Mouse (Mus musculus): ENCODE results near the gene Chchd1. TPM values are rescaled to one million over a fixed set of nuclear protein-coding genes. Genes with fewer than 3 reads are reported as not detected.

Chchd1 gene
- polyA plus RNA-seq (2014; fragmentation: Nextera tagmentation; extraction: Ambion mirVana): 247 and 250 TPM in 2 replicates

DNA sequence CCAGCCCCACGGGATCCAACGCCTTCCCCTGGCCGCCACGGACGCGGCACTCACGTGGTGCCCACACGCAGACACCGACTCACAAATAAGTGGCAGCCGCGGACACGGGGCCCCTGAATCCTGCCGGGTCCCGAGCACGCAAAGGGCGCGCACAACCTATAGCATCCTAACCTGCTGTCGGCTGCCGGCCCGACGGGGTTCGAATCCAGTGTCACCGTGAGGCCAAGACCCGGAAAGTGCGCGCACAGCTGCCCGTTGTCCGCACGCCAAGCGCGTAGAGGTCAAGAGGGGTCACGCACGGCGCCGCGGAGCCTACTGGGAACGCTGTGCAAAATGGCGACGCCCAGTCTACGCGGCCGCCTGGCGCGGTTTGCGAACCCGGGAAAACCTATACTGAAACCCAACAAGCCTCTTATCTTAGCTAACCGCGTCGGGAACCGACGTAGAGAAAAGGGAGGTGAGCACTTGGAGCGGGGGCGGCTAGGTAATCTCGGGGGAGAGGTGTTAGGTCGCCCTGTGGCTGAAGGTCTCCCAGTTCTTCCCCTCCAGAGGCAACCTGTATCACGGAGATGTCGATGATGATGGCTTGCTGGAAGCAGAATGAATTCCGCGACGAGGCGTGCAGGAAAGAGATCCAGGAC, at the start of gene Chchd1:
Gene Chchd1 (plus strand): TSS at position 266 of the 641 bp plus-strand sequence.
- H3K9ac ChIP-seq (ENCODE audit: low read depth, low read length): peak within 1 kb of the TSS; percentile 95
- H3K27me3 ChIP-seq (replicated peaks; ENCODE audit: control insufficient read depth, insufficient read depth, low read length): no peaks in the 10 kb centered on the region
- peak within 1 kb of the TSS; percentile 93 for H3K27ac ChIP-seq (ENCODE audit: low read depth, low read length)
- WGBS: under 1% methylated on average over 61 of the region's 61 CpGs
- peak; percentile 94 for DNase-seq (ENCODE audit: low spot score)
- peak; percentile 85 for ATAC-seq (replicated peaks; ENCODE audit: low FRiP score)
- H3K9me3 ChIP-seq (ENCODE audit: control insufficient read depth, low read length): no peaks in the 10 kb centered on the region
- peaks cover 35% of the 10 kb centered on the region for H3K4me1 ChIP-seq (replicated peaks; ENCODE audit: control insufficient read depth, insufficient read depth, low read length)
- H3K36me3 ChIP-seq (ENCODE audit: control insufficient read depth, insufficient read depth, low read length): peaks cover 10% of the 10 kb centered on the region; the same call in 1 of the 2 replicates
- peak within 1 kb of the TSS; percentile 87 for H3K4me2 ChIP-seq
- peak within 1 kb of the TSS; percentile 94 for H3K4me3 ChIP-seq (ENCODE audit: low read depth, low read length)

DNA sequence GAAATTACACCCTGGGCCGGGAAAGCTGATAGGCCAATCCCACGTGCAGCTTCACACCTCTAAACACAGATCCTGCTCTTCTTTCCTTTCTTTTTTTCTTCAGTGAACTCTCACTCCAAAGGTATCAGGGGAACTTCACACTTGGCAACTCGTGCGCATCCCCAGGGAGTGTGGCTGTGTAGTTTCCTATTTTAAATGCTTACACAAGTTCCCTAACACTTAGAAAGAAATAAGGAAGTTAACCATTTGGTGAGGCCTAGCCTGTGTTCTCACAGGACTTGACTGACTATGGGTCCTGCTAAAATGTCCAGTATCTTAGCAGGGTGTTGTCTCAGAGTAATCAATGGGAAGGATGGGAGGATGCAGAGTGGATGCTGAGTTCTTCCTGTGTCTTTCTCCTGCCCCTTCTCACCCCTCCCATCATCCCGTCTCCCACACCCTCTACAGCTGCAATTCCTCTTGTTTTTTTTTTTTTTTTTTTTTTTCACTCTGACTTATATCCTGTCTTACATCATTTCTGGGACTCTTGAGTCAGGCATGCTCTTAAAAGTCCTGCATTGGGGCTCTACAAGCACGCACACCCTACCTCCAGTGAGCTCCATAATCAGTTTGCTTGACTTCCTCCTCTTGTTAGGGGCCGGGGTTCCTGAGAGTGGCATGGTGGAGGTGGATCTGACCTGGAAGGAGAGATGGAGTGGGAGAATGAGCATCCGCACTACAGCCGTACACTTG, 48.0 kb upstream of the Chchd1 start:
- Histone ChIP-seq H3K27ac (ENCODE audit: low read depth, low read length) (no peak overlapping the region), H3K9ac (ENCODE audit: low read depth, low read length) (no peak overlapping the region), H3K4me2 (no peak overlapping the region), H3K36me3 (ENCODE audit: control insufficient read depth, insufficient read depth, low read length) (no peaks in the 10 kb centered on the region), H3K4me1 (replicated peaks; ENCODE audit: control insufficient read depth, insufficient read depth, low read length) (no peaks in the 10 kb centered on the region), H3K27me3 (replicated peaks; ENCODE audit: control insufficient read depth, insufficient read depth, low read length) (no peaks in the 10 kb centered on the region), H3K9me3 (ENCODE audit: control insufficient read depth, low read length) (no peaks in the 10 kb centered on the region), H3K4me3 (ENCODE audit: low read depth, low read length) (no peak overlapping the region)
- ATAC-seq (replicated peaks; ENCODE audit: low FRiP score) (no peak), DNase-seq (ENCODE audit: low spot score) (no peak)
- WGBS: 65% methylated on average over 9 of the region's 9 CpGs

DNA sequence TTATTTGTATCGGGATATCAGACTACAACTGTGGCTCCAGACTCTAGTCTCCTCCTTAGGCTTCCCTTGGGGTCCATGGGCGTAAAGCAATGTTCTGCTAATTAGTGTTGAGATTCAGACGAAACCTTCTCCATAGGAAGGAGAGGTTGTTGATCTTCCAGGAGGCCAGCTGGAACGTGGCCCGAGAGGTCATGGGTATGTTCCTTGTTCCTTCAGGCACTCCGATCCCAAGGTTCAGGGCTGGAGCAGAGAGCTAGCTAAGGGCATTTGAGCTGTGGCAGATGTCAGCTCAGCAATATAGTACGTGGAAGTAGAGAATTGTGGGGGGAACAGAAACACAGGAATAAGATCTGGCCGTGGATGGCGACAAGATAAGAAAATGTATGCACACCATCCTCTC, 47.1 kb upstream of the Chchd1 start:
- WGBS: 73% methylated on average over 9 of the region's 9 CpGs
- Histone ChIP-seq H3K4me1 (replicated peaks; ENCODE audit: control insufficient read depth, insufficient read depth, low read length) (no peaks in the 10 kb centered on the region), H3K36me3 (ENCODE audit: control insufficient read depth, insufficient read depth, low read length) (no peaks in the 10 kb centered on the region), H3K9me3 (ENCODE audit: control insufficient read depth, low read length) (no peaks in the 10 kb centered on the region), H3K27me3 (replicated peaks; ENCODE audit: control insufficient read depth, insufficient read depth, low read length) (no peaks in the 10 kb centered on the region), H3K9ac (ENCODE audit: low read depth, low read length) (no peak overlapping the region), H3K4me3 (ENCODE audit: low read depth, low read length) (no peak overlapping the region), H3K27ac (ENCODE audit: low read depth, low read length) (no peak overlapping the region), H3K4me2 (no peak overlapping the region)
- ATAC-seq (replicated peaks; ENCODE audit: low FRiP score) (no peak), DNase-seq (ENCODE audit: low spot score) (no peak)

DNA sequence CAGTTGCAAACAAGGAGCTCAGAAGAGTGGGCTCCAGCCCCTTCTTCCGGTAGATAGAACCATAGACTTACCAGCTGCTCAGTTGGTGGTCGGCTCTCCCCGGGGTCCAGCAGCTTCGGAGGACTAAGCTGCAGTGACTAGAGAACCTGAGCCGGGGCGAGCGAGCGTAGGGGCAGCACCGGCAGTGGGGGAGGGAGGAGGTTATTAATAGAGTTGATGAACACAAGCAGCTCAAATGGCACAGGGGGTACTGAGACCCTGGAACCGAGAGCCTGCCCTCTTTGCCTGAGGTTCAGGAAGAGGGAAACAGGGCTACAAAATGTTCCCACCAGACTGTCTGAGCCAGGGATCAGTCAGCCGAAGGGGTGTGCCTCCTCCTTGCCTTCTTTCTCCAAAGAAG, 46.4 kb upstream of the Chchd1 start, which contains the start of gene Myoz1:
Gene Myoz1 (minus strand): TSS at position 180 of the 400 bp plus-strand sequence.
- Histone ChIP-seq H3K4me2 (no peak within 1 kb of the TSS), H3K4me3 (ENCODE audit: low read depth, low read length) (no peak within 1 kb of the TSS), H3K27ac (ENCODE audit: low read depth, low read length) (no peak within 1 kb of the TSS), H3K27me3 (replicated peaks; ENCODE audit: control insufficient read depth, insufficient read depth, low read length) (peaks cover 3% of the 10 kb centered on the region), H3K9me3 (ENCODE audit: control insufficient read depth, low read length) (no peaks in the 10 kb centered on the region), H3K9ac (ENCODE audit: low read depth, low read length) (peak within 1 kb of the TSS; percentile 9; the same call in 1 of the 2 replicates), H3K36me3 (ENCODE audit: control insufficient read depth, insufficient read depth, low read length) (no peaks in the 10 kb centered on the region), H3K4me1 (replicated peaks; ENCODE audit: control insufficient read depth, insufficient read depth, low read length) (peaks cover 2% of the 10 kb centered on the region; the same call in 1 of the 2 replicates)
- no peak for ATAC-seq (replicated peaks; ENCODE audit: low FRiP score)
- WGBS: 56% methylated on average over 11 of the region's 11 CpGs
- no peak for DNase-seq (ENCODE audit: low spot score)

DNA sequence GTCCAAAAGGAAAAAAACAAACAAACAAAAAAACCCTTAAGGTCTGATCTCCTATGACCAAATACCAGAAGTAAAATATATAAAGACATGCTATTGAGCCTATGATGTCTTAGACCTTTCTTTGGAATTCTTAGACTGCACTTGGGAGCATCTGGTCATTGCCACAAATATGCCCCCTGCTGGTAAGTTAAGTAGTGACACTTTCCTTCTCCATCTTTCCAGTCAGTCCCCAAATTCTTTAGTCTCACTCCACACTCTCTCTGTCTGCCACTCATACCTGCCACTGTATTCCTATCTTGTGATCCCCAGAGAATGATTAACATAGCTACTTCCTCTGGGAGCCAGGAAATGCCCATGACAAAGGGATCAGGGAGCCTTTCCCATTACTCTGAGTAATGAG, 44.5 kb upstream of the Chchd1 start:
- DNase-seq (ENCODE audit: low spot score): no peak
- no peak overlapping the region for H3K27ac ChIP-seq (ENCODE audit: low read depth, low read length)

DNA sequence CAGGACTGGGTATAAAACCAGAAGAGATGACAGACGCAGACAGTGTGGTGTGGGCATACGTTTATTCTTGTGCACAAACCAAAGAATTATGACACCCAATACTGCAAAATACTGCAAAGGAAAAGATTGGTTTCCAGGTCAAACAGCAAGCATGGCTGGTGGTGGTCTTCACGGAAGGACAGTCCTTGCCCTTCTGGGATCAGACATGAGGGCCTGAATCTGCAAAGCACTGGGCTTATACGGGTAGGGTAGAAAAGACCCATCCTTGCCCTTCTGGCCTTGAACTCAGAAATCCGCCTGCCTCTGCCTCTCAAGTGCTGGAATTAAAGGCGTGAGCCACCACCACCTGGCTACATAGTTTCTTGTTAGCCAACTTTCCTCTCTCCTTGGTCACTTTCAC, 43.9 kb upstream of the Chchd1 start:
- Histone ChIP-seq H3K9me3 (ENCODE audit: control insufficient read depth, low read length) (no peaks in the 10 kb centered on the region), H3K27ac (ENCODE audit: low read depth, low read length) (no peak overlapping the region), H3K9ac (ENCODE audit: low read depth, low read length) (no peak overlapping the region), H3K4me3 (ENCODE audit: low read depth, low read length) (no peak overlapping the region), H3K4me1 (replicated peaks; ENCODE audit: control insufficient read depth, insufficient read depth, low read length) (peaks cover 10% of the 10 kb centered on the region), H3K4me2 (no peak overlapping the region), H3K27me3 (replicated peaks; ENCODE audit: control insufficient read depth, insufficient read depth, low read length) (peaks cover 26% of the 10 kb centered on the region), H3K36me3 (ENCODE audit: control insufficient read depth, insufficient read depth, low read length) (no peaks in the 10 kb centered on the region)
- WGBS: 81% methylated on average over 6 of the region's 6 CpGs
- ATAC-seq (replicated peaks; ENCODE audit: low FRiP score) (no peak), DNase-seq (ENCODE audit: low spot score) (no peak)

More for the DNA sequence above, 44.5 kb upstream of the Chchd1 start:
- ATAC-seq (replicated peaks; ENCODE audit: low FRiP score): no peak
- H3K9ac ChIP-seq (ENCODE audit: low read depth, low read length): no peak overlapping the region
- no peaks in the 10 kb centered on the region for H3K36me3 ChIP-seq (ENCODE audit: control insufficient read depth, insufficient read depth, low read length)
- H3K27me3 ChIP-seq (replicated peaks; ENCODE audit: control insufficient read depth, insufficient read depth, low read length): peaks cover 23% of the 10 kb centered on the region
- H3K4me2 ChIP-seq: no peak overlapping the region
- H3K4me3 ChIP-seq (ENCODE audit: low read depth, low read length): no peak overlapping the region
- H3K9me3 ChIP-seq (ENCODE audit: control insufficient read depth, low read length): no peaks in the 10 kb centered on the region
- H3K4me1 ChIP-seq (replicated peaks; ENCODE audit: control insufficient read depth, insufficient read depth, low read length): peaks cover 10% of the 10 kb centered on the region

DNA sequence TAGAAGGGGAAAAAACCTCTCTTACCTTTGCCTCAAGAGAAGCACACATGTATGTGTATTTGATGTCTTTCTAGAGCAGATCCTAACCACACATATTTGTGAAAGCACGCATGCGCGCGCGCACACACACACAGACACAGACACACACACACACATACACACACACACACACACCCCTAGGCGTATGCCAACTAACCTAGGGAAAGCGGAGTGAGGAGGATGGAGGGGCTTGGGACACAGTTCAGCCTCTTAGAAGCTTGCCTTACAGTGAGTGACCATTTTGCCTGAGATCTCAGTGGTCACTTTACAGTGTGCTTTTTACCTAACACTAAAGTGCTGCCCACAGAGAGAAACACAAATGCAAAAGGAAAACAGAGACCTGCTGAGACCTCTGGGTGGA, 43.1 kb upstream of the Chchd1 start:
- DNase-seq (ENCODE audit: low spot score) (no peak), ATAC-seq (replicated peaks; ENCODE audit: low FRiP score) (no peak)
- WGBS: 93% methylated on average over 7 of the region's 7 CpGs
- Histone ChIP-seq H3K4me1 (replicated peaks; ENCODE audit: control insufficient read depth, insufficient read depth, low read length) (peaks cover 10% of the 10 kb centered on the region), H3K36me3 (ENCODE audit: control insufficient read depth, insufficient read depth, low read length) (no peaks in the 10 kb centered on the region), H3K27me3 (replicated peaks; ENCODE audit: control insufficient read depth, insufficient read depth, low read length) (peaks cover 31% of the 10 kb centered on the region), H3K4me3 (ENCODE audit: low read depth, low read length) (no peak overlapping the region), H3K9ac (ENCODE audit: low read depth, low read length) (no peak overlapping the region), H3K4me2 (no peak overlapping the region), H3K9me3 (ENCODE audit: control insufficient read depth, low read length) (no peaks in the 10 kb centered on the region), H3K27ac (ENCODE audit: low read depth, low read length) (no peak overlapping the region)

DNA sequence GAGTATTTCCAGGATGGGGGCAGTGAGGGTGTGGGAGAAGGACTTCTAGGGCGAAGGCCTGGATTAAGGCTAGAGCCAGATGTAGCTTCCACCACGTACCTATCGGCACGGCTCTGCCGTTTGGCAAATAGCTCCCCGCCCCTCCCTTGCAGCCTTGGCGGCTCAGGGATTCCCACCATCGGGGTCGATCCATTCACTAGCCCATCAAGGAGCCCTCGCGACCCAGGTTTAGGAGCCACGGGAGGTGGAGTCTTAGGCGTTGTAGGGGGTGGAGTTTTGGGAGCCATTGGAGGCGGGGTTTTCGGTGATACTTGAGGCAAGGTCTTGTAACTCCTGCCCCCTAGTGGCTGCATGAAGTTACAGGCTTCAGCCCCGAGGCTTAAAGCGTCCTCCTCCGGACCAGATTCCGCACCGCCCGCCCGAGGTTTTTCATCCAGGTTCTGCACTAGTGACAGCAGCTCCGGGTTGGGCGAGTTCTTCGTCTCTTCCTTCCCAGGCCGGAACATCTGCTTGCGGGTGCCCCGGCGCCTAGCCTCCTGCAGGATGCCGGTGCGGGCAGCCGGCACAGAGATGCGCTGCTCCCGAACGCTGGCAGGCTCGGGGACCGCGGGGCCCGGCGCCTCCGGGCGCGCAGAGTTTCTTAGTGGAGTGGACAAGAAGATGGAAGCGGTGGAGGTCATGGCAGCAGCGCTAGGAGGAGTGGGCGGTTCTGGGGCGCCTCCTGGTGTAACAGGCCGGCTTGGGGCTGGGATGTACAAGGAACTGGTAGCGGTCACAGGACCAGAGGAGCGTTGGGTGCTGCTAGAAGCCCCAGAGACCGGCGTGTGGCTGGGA, 41.8 kb upstream of the Chchd1 start:
- WGBS: 2% methylated on average over 52 of the region's 52 CpGs

More for the DNA sequence above, 41.8 kb upstream of the Chchd1 start:
- Histone ChIP-seq H3K4me1 (replicated peaks; ENCODE audit: control insufficient read depth, insufficient read depth, low read length) (peaks cover 10% of the 10 kb centered on the region), H3K9me3 (ENCODE audit: control insufficient read depth, low read length) (no peaks in the 10 kb centered on the region), H3K4me2 (peak overlapping the region; percentile 98), H3K27ac (ENCODE audit: low read depth, low read length) (peak overlapping the region; percentile 48), H3K4me3 (ENCODE audit: low read depth, low read length) (peak overlapping the region; percentile 68), H3K9ac (ENCODE audit: low read depth, low read length) (peak overlapping the region; percentile 60), H3K27me3 (replicated peaks; ENCODE audit: control insufficient read depth, insufficient read depth, low read length) (peaks cover 37% of the 10 kb centered on the region), H3K36me3 (ENCODE audit: control insufficient read depth, insufficient read depth, low read length) (no peaks in the 10 kb centered on the region)
- DNase-seq (ENCODE audit: low spot score) (peak; percentile 84), ATAC-seq (replicated peaks; ENCODE audit: low FRiP score) (peak; percentile 80)
